Mouse (Mus musculus): ENCODE measurements at regions not wholly inside any gene's neighbourhood (a gene's known extent, or its start where the extent isn't known, plus 50 kb on each side); places are given as distances from the start of the nearest gene placed in this dataset.
"Not testable (repeated sequence)": the region's sequence is repeated elsewhere in the genome, so short reads cannot be mapped to it uniquely, and the experiment has no call there.

DNA sequence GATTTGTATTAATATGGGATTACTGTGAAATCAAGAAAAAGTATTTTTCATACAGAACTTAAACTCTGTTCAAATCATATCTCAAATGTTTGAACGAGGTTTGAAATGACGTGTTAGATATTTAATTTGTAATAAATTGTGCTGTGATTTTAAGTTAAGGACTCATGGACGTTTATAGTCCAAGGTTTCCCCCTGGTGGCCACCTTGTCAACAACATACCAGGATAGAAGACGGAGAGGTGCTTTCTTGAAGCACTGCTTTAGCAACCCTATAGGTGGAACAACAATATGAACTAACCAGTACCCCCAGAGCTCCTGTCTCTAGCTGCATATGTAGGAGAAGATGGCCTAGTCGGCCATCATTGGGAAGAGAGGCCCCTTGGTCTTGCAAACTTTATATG lies 517.8 kb upstream of the Adamts5 start:
- not testable (repeated sequence) for TF ChIP-seq CTCF (IDR thresholded peaks at IDR 0.05; ENCODE audit: control insufficient read depth, insufficient read depth, insufficient replicate concordance, low read depth, low read length); POLR2A (IDR thresholded peaks at IDR 0.05; ENCODE audit: control insufficient read depth, low read depth, low read length)
